ENCODE assay signal across 8 mouse cellular contexts in the genomic region with DNA sequence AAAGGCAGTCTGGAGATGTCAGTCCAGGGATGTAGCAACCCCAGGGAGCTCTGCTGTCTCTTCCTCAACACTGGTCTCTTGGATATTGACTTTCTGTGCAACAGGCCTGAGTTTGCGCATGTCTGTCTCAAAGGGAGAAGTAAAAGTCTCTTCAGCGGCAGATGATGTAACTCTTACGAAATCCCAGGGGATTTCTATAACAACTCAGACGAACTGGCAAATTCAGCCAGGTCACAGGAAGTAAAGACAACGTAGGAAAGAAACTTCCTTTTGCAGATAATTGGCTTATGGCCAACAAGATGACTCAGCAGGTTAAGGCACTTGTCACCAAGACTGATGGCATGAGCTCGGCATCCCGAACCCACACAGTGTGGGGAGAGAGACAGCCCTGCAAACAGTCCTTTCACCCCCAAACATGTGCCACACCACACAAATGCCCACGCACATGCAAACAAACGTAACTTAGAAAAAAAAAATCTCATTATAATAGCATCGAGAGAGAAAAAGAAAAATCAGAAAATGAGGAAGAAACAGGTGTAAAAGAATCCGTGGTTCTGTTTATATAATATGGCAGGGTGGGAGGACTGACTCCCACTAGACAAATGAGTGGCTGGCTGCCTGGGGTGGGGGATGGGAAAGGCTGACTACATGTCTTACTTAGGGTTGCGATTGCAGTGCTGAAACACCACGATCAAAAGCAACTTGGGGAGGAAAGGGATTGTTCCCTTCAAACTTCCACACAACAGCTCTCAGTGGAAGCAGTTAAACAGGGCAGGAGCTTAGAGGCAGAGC. TPM values are rescaled to one million over a fixed set of nuclear protein-coding genes. Genes with fewer than 3 reads are reported as not detected.
DNase-seq lines count a peak whose midpoint lies in the region; ATAC-seq lines count a peak whose summit lies in the region.

No protein-coding gene starts in this region.

- WGBS in midbrain, embryonic 13.5 days, result 79% methylated on average over 13 of the region's 13 CpGs
- WGBS in kidney, embryonic 14.5 days, result 53% methylated on average over 13 of the region's 13 CpGs

- no peaks in the 10 kb centered on the region for H3K4me1 ChIP-seq in midbrain, embryonic 13.5 days (replicated peaks)
- peaks cover 4% of the 10 kb centered on the region; the same call in 1 of the 2 replicates for H3K4me1 ChIP-seq in kidney, embryonic 14.5 days (ENCODE audit: control insufficient read depth, insufficient read depth, low read length)

- H3K9ac ChIP-seq in midbrain, embryonic 13.5 days (replicated peaks), result no peak overlapping the region
- no peak overlapping the region for H3K9ac ChIP-seq in kidney, embryonic 14.5 days (ENCODE audit: low read depth, low read length)

- no peaks in the 10 kb centered on the region for H3K9me3 ChIP-seq in midbrain, embryonic 13.5 days
- H3K9me3 ChIP-seq in kidney, embryonic 14.5 days (ENCODE audit: control insufficient read depth, low read length), result no peaks in the 10 kb centered on the region

- no peak overlapping the region for H3K4me3 ChIP-seq in midbrain, embryonic 13.5 days (replicated peaks)
- H3K4me3 ChIP-seq in kidney, embryonic 14.5 days (ENCODE audit: low read length), result no peak overlapping the region

- no peak overlapping the region for H3K27ac ChIP-seq in midbrain, embryonic 13.5 days
- no peak overlapping the region for H3K27ac ChIP-seq in kidney, embryonic 14.5 days (ENCODE audit: low read depth, low read length)

- peaks cover 9% of the 10 kb centered on the region for H3K27me3 ChIP-seq in midbrain, embryonic 13.5 days
- H3K27me3 ChIP-seq in kidney, embryonic 14.5 days (ENCODE audit: control insufficient read depth, insufficient read depth, low read length), result no peaks in the 10 kb centered on the region

- peak; percentile 39 for DNase-seq in gastrocnemius, adult 18-20 months (ENCODE audit: low spot score)
- no peak for DNase-seq in gastrocnemius, postnatal 4 days (ENCODE audit: low spot score in 2 of 2)
- peak; percentile 91 for DNase-seq in A20 (ENCODE audit: low read depth, low spot score)
- peak; percentile 60 for DNase-seq in c-Kit-positive CD71-positive TER-119-negative erythroid progenitor cells, embryonic 14.5 days (ENCODE audit: low read depth)
- peak; percentile 86 for DNase-seq in lung, postnatal 25 days (ENCODE audit: low spot score)
- DNase-seq in urinary bladder, postnatal 4 days (ENCODE audit: low spot score in 2 of 2), result no peak

- no peak overlapping the region for H3K4me2 ChIP-seq in midbrain, embryonic 13.5 days (replicated peaks)
- no peak overlapping the region for H3K4me2 ChIP-seq in kidney, embryonic 14.5 days (replicated peaks; ENCODE audit: low read depth, low read length)

- ATAC-seq in midbrain, embryonic 13.5 days, result no peak
- ATAC-seq in kidney, embryonic 14.5 days (ENCODE audit: low FRiP score, low TSS enrichment), result no peak

- H3K36me3 ChIP-seq in midbrain, embryonic 13.5 days, result no peaks in the 10 kb centered on the region
- H3K36me3 ChIP-seq in kidney, embryonic 14.5 days (ENCODE audit: control insufficient read depth, insufficient read depth, low read length), result no peaks in the 10 kb centered on the region

RNA-seq across cellular contexts. Expression of a gene that starts 6.7 kb away (rescaled TPM):
- total RNA-seq in gastrocnemius, adult 18-20 months (2021), result 10 to 100 TPM; 10.8 to 14.4 TPM
- total RNA-seq in gastrocnemius, postnatal 4 days (2021), result 1 to 10 TPM; 5.8 to 9.0 TPM
- polyA plus RNA-seq in midbrain, embryonic 13.5 days (2015; fragmentation: Nextera tagmentation; extraction: Ambion mirVana), result 20.2 and 21.9 TPM in 2 replicates
- polyA plus RNA-seq in kidney, embryonic 14.5 days (2014; fragmentation: Nextera tagmentation; extraction: Ambion mirVana), result 15.5 and 19.3 TPM in 2 replicates

RNA-seq across cellular contexts. Expression of a gene that starts 42.9 kb away (rescaled TPM):
- 10 to 100 TPM; 44.9 to 46.7 TPM for total RNA-seq in gastrocnemius, adult 18-20 months (2021)
- total RNA-seq in gastrocnemius, postnatal 4 days (2021), result 10 to 100 TPM; 60.5 to 67.7 TPM
- polyA plus RNA-seq in midbrain, embryonic 13.5 days (2015; fragmentation: Nextera tagmentation; extraction: Ambion mirVana), result 37.7 and 40.6 TPM in 2 replicates
- 28.3 and 29.1 TPM in 2 replicates for polyA plus RNA-seq in kidney, embryonic 14.5 days (2014; fragmentation: Nextera tagmentation; extraction: Ambion mirVana)

Comparison
In these comparisons a context has a peak if more than half of its experiments do, and no peak if none do; other contexts are left out.
1. DNase-seq: peak in gastrocnemius, adult 18-20 months (single experiment), A20 (single experiment), c-Kit-positive CD71-positive TER-119-negative erythroid progenitor cells, embryonic 14.5 days (single experiment) and lung, postnatal 25 days (single experiment); none in gastrocnemius, postnatal 4 days (0 of 2) and urinary bladder, postnatal 4 days (0 of 2).